Mouse (Mus musculus) stomach, postnatal 0 days (tissue): ENCODE measurements around the gene Phactr3. TPM values are rescaled to one million over a fixed set of nuclear protein-coding genes. Genes with fewer than 3 reads are reported as not detected.

ENCODE experiments used
- ATAC-seq: fragments of 200-750 bp; cut with Nextera tagmentation; 2 replicates; pipeline ENCODE4 v1.8.0; 2017; ENCODE audit not compliant: low FRiP score, low TSS enrichment
- DNase-seq: peaks from one replicate; pipeline ENCODE4 v3.0.0-alpha.2; 2016; ENCODE audit warnings: low spot score
- H3K27ac ChIP-seq: fragments of 300-500 bp; sonication (generic); replicated peaks from 2 replicates; pipeline ENCODE4 v1.5.1; 2014; ENCODE audit warnings: mild to moderate bottlenecking, control low read depth
- H3K27me3 ChIP-seq: fragments of 300-500 bp; sonication (generic); 2 replicates; pipeline ENCODE4 v1.6.1; 2014; ENCODE audit warnings: low read length; ENCODE audit not compliant: control insufficient read depth, insufficient read depth
- H3K36me3 ChIP-seq: fragments of 300-500 bp; sonication (generic); 2 replicates; pipeline ENCODE4 v1.6.1; 2014; ENCODE audit warnings: low read length, mixed read lengths; ENCODE audit not compliant: control insufficient read depth, insufficient read depth
- H3K4me1 ChIP-seq: fragments of 300-500 bp; sonication (generic); replicated peaks from 2 replicates; pipeline ENCODE4 v1.6.1; 2014; ENCODE audit warnings: antibody characterized with exemption; ENCODE audit not compliant: control insufficient read depth, insufficient read depth
- H3K4me2 ChIP-seq: fragments of 300-500 bp; sonication (generic); replicated peaks from 2 replicates; pipeline ENCODE4 v1.6.1; 2014; ENCODE audit warnings: low read depth, mild to moderate bottlenecking, control low read depth, moderate library complexity
- H3K4me3 ChIP-seq: fragments of 300-500 bp; sonication (generic); 2 replicates; pipeline ENCODE4 v1.5.1; 2014; ENCODE audit warnings: low read depth, low read length, control low read depth
- H3K9ac ChIP-seq: fragments of 300-500 bp; sonication (generic); 2 replicates; pipeline ENCODE4 v1.6.1; 2014; ENCODE audit warnings: mild to moderate bottlenecking, low read length, control low read depth, mixed read lengths
- H3K9me3 ChIP-seq: fragments of 300-500 bp; sonication (generic); 2 replicates; pipeline ENCODE4 v1.6.1; 2016; ENCODE audit warnings: low read length; ENCODE audit not compliant: control insufficient read depth
- CTCF ChIP-seq: IDR thresholded peaks from 2 replicates; pipeline ENCODE4 v1.5.1; 2016; ENCODE audit warnings: antibody characterized with exemption, low read depth, mild to moderate bottlenecking, moderate library complexity
- EP300 ChIP-seq: optimal IDR thresholded peaks from 2 replicates; pipeline ENCODE3; 2016; ENCODE audit warnings: antibody characterized with exemption
- WGBS: fragments of 180-500 bp; shearing (Covaris S2); extraction: QIAGEN DNeasy Blood & Tissue Kit; methylation state at CpG from one replicate; pipeline ENCODE4 v1.1.7; 2014; 5-methylcytosine and 5-hydroxymethylcytosine counted together
- polyA plus RNA-seq: library from polyadenylated mRNA; unstranded; fragments of >200 nt; fragmentation: Nextera tagmentation; extraction: Ambion mirVana; gene quantifications from 2 replicates; pipeline ENCODE4 v1.2.1, GENCODE M21; 2015

Gene Phactr3
- polyA plus RNA-seq, 1 experiment from 2014 or later: 1.7 TPM

DNA sequence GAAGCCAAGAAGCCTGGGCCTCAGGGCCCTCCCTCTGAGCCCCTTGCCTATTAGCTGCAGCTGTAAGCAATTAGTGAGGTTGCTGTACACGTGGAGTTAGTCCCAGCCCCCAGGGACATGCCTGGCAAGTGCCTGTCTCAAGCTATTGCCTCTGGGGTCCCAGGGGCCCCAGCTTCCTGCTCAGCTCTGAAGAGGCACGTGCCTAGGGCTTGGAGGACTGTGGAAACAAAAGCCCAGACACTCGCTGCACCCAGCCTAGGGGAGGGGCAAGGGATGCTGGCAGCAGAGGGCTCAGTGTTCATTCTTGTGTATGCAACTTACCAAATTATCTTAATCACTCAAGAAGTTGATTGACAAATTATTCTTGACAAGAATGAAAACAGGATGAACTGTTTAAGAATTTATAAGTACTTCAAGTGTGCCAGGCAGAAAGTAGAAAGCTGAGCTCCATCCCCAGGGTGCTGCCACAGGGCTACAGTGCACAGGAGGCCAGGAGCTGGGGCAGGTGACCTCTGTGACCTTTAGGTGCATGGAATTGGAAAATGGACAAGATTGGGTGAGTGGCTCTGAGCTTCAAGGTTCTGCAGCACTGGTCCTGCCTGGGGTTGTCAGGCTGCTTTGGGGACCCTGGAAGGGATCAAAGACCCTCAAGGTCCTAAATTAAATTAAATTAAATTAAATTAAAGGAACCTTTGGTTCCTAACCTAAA lies 138.5 kb downstream of the Phactr3 start:
- no peaks in the 10 kb centered on the region for H3K27me3 ChIP-seq
- WGBS: 3% methylated on average over 3 of the region's 3 CpGs
- ATAC-seq (0 out of 2 replicates have a peak, but pooled peaks have one; percentile 43), DNase-seq (no peak)
- no peak overlapping the region for H3K9ac ChIP-seq
- no peaks in the 10 kb centered on the region for H3K9me3 ChIP-seq
- H3K4me2 ChIP-seq: no peak overlapping the region
- H3K36me3 ChIP-seq: no peaks in the 10 kb centered on the region
- no peak overlapping the region for H3K4me3 ChIP-seq
- no peak overlapping the region for H3K27ac ChIP-seq
- TF ChIP-seq EP300 (no peak), CTCF (no peak)
- H3K4me1 ChIP-seq: no peaks in the 10 kb centered on the region

DNA sequence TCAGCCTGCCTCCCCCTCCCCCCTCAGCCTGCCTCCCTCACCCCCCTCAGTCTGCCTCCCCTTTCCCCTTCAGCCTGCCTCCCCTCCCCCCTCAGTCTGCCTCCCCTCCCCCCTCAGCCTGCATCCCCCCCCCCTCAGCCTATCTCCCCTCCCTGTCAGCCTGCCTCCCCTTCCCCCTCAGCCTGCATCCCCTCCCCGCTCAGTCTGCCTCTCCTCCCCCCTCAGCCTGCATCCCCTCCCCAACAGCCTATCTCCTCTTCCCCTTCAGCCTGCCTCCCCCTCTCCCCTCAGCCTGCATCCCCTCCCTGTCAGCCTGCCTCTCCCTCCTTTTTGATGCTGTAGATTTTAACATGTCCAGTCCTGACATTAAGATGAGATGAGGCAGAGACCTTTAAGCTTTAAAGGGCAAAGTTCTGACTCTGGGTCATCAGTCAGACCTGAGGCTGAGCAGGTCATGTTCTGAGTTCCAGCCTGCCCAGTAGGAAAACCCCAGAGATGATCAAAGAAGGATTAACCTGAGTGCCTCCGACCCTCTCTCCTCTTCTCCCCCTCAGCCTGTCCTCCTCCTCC lies 139.3 kb downstream of the Phactr3 start:
- no peaks in the 10 kb centered on the region for H3K9me3 ChIP-seq
- H3K27me3 ChIP-seq: no peaks in the 10 kb centered on the region
- ATAC-seq (no peak), DNase-seq (no peak)
- H3K4me1 ChIP-seq: no peaks in the 10 kb centered on the region
- WGBS: 29% methylated on average over 2 of the region's 2 CpGs
- no peak overlapping the region for H3K4me3 ChIP-seq
- H3K4me2 ChIP-seq: no peak overlapping the region
- no peak for TF ChIP-seq EP300
- TF ChIP-seq CTCF: no peak
- no peak overlapping the region for H3K27ac ChIP-seq
- H3K9ac ChIP-seq: no peak overlapping the region
- no peaks in the 10 kb centered on the region for H3K36me3 ChIP-seq

- TF ChIP-seq EP300 (no peak), CTCF (no peak)
- Histone ChIP-seq H3K4me1 (no peaks in the 10 kb centered on the region), H3K27ac (no peak overlapping the region), H3K36me3 (no peaks in the 10 kb centered on the region), H3K4me3 (no peak overlapping the region), H3K4me2 (no peak overlapping the region), H3K27me3 (no peaks in the 10 kb centered on the region), H3K9me3 (no peaks in the 10 kb centered on the region), H3K9ac (no peak overlapping the region)
- no peak for DNase-seq
- ATAC-seq: no peak
- 86% methylated on average over 4 of the region's 4 CpGs for WGBS
These were observed 144.3 kb downstream of the Phactr3 start for GRCm38 (mm10) chr2:178263055-178263454.

GRCm38 (mm10) chr2:178264389-178264788 lies 145.6 kb downstream of the Phactr3 start:
- WGBS: 4% methylated on average over 8 of the region's 8 CpGs
- no peak overlapping the region for H3K4me3 ChIP-seq
- TF ChIP-seq EP300 (no peak), CTCF (peak; percentile 87)
- H3K27me3 ChIP-seq: no peaks in the 10 kb centered on the region
- H3K9me3 ChIP-seq: no peaks in the 10 kb centered on the region
- DNase-seq: peak; percentile 82
- H3K9ac ChIP-seq: no peak overlapping the region
- H3K36me3 ChIP-seq: no peaks in the 10 kb centered on the region
- H3K4me1 ChIP-seq: no peaks in the 10 kb centered on the region
- no peak overlapping the region for H3K4me2 ChIP-seq
- no peak for ATAC-seq
- H3K27ac ChIP-seq: no peak overlapping the region

- no peaks in the 10 kb centered on the region for H3K27me3 ChIP-seq
- no peak overlapping the region for H3K9ac ChIP-seq
- no peak overlapping the region for H3K4me3 ChIP-seq
- H3K27ac ChIP-seq: no peak overlapping the region
- no peak for TF ChIP-seq EP300
- TF ChIP-seq CTCF: no peak
- H3K4me1 ChIP-seq: no peaks in the 10 kb centered on the region
- 21% methylated on average over 2 of the region's 2 CpGs for WGBS
- no peaks in the 10 kb centered on the region for H3K36me3 ChIP-seq
- H3K9me3 ChIP-seq: no peaks in the 10 kb centered on the region
- DNase-seq (no peak), ATAC-seq (no peak)
- H3K4me2 ChIP-seq: no peak overlapping the region
These were observed 146.7 kb downstream of the Phactr3 start for GRCm38 (mm10) chr2:178265454-178265853.

GRCm38 (mm10) chr2:178270794-178271193 lies 152.0 kb downstream of the Phactr3 start:
- H3K4me2 ChIP-seq: no peak overlapping the region
- H3K9me3 ChIP-seq: no peaks in the 10 kb centered on the region
- no peak for TF ChIP-seq CTCF
- no peak for TF ChIP-seq EP300
- DNase-seq (no peak), ATAC-seq (no peak)
- H3K4me1 ChIP-seq: no peaks in the 10 kb centered on the region
- H3K4me3 ChIP-seq: no peak overlapping the region
- H3K27ac ChIP-seq: no peak overlapping the region
- H3K9ac ChIP-seq: no peak overlapping the region
- no peaks in the 10 kb centered on the region for H3K27me3 ChIP-seq
- WGBS: 55% methylated on average over 2 of the region's 2 CpGs
- H3K36me3 ChIP-seq: no peaks in the 10 kb centered on the region
